Mouse (Mus musculus): ENCODE measurements at regions not wholly inside any gene's neighbourhood (a gene's known extent, or its start where the extent isn't known, plus 50 kb on each side); places are given as distances from the start of the nearest gene placed in this dataset.

DNA sequence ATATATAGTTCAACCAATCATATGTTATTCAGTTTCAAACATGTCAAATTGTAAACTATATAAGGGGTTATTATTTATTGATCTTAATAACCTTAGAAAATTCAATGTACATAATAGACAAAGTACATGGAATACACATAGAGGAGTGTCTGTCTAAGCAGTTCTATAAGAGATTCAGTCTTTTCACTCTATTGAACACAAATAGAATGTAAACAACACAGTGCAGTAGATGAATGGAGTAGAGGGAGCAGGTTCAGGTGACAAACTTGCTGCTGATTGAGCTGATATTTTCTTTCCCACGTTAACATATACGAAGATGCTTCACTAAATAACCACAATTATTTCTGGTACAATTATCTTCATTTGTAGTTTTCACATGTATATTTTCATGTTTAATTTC is 1098.6 kb upstream of the Foxg1 start:
- Histone ChIP-seq H3K27ac (ENCODE audit: low read depth, low read length) (no peak overlapping the region), H3K4me3 (ENCODE audit: low read depth, low read length) (no peak overlapping the region), H3K9me3 (replicated peaks; ENCODE audit: control insufficient read depth, low read length) (no peaks in the 10 kb centered on the region), H3K36me3 (ENCODE audit: control insufficient read depth, insufficient read depth, low read length) (no peaks in the 10 kb centered on the region), H3K4me1 (ENCODE audit: control insufficient read depth, insufficient read depth, low read length) (no peaks in the 10 kb centered on the region; the same call in 1 of the 2 replicates), H3K9ac (ENCODE audit: low read length) (no peak overlapping the region), H3K27me3 (replicated peaks; ENCODE audit: control insufficient read depth, insufficient read depth, low read length) (no peaks in the 10 kb centered on the region), H3K4me2 (ENCODE audit: low read length) (no peak overlapping the region)
- ATAC-seq, result peak; percentile 37; the same call in 1 of the 2 replicates
- DNase-seq (ENCODE audit: low spot score), result no peak
- 39% methylated on average over 2 of the region's 2 CpGs for WGBS

DNA sequence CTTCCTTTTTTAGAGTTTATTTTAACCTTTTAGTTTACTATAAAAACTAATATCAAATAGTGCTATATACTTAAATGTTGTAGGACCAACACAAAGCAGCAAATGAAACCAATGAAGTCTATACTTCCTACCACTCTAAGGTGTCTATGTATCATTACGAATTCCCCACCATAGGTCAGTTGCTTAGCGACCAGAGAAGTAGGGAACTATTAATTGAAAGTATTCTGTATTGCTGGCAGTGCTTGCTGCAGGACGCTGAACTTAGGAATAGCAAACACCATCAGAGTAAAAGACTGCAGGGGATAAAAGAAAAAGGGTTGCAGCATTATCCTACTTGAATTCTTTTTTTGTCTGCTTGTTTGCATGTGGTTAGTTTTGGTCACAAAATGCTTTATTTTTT is 1098.1 kb upstream of the Foxg1 start:
- no peaks in the 10 kb centered on the region; the same call in 1 of the 2 replicates for H3K4me1 ChIP-seq (ENCODE audit: control insufficient read depth, insufficient read depth, low read length)
- peak; percentile 93 for ATAC-seq
- no peaks in the 10 kb centered on the region for H3K27me3 ChIP-seq (replicated peaks; ENCODE audit: control insufficient read depth, insufficient read depth, low read length)
- H3K9me3 ChIP-seq (replicated peaks; ENCODE audit: control insufficient read depth, low read length), result no peaks in the 10 kb centered on the region
- DNase-seq (ENCODE audit: low spot score), result peak; percentile 74
- H3K4me2 ChIP-seq (ENCODE audit: low read length), result no peak overlapping the region
- 11% methylated on average over 3 of the region's 3 CpGs for WGBS
- H3K4me3 ChIP-seq (ENCODE audit: low read depth, low read length), result no peak overlapping the region
- no peak overlapping the region for H3K9ac ChIP-seq (ENCODE audit: low read length)
- H3K27ac ChIP-seq (ENCODE audit: low read depth, low read length), result no peak overlapping the region
- no peaks in the 10 kb centered on the region for H3K36me3 ChIP-seq (ENCODE audit: control insufficient read depth, insufficient read depth, low read length)

DNA sequence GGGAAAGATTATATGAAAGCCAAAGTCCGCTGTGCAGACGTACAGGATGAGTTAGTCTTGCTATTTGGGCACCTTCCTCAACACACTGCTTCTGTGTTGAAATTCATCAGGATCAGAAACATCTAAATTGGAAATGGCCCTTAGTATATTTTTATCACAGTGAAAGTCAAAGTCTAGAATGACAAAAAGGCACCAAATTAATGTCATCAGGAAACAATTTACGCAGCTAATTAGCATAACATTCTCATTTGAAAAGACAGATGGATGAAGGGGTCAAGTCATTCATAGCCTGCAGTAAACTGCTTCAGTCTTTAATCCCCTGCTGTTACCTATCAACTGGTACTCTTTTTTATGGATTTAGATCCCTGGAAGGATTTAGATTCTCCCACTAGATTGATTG is 1092.3 kb upstream of the Foxg1 start:
- Histone ChIP-seq H3K36me3 (ENCODE audit: control insufficient read depth, insufficient read depth, low read length) (no peaks in the 10 kb centered on the region), H3K9me3 (replicated peaks; ENCODE audit: control insufficient read depth, low read length) (no peaks in the 10 kb centered on the region), H3K9ac (ENCODE audit: low read length) (no peak overlapping the region), H3K4me2 (ENCODE audit: low read length) (no peak overlapping the region), H3K27ac (ENCODE audit: low read depth, low read length) (no peak overlapping the region), H3K4me1 (ENCODE audit: control insufficient read depth, insufficient read depth, low read length) (no peaks in the 10 kb centered on the region), H3K27me3 (replicated peaks; ENCODE audit: control insufficient read depth, insufficient read depth, low read length) (no peaks in the 10 kb centered on the region), H3K4me3 (ENCODE audit: low read depth, low read length) (no peak overlapping the region)
- DNase-seq (ENCODE audit: low spot score) (peak; percentile 21), ATAC-seq (no peak)
- WGBS, result 41% methylated on average over 3 of the region's 3 CpGs

All from forebrain, embryonic 14.5 days (tissue).